Mouse (Mus musculus): Measurements from ENCODE around the gene Rab44. TPM values are rescaled to one million over a fixed set of nuclear protein-coding genes. Genes with fewer than 3 reads are reported as not detected.
A peak's percentile ranks its signal among the peaks of the same experiment; 100 is the strongest.

Rab44 gene
- total RNA-seq, 1 experiment from 2014 or later = 147 TPM

DNA sequence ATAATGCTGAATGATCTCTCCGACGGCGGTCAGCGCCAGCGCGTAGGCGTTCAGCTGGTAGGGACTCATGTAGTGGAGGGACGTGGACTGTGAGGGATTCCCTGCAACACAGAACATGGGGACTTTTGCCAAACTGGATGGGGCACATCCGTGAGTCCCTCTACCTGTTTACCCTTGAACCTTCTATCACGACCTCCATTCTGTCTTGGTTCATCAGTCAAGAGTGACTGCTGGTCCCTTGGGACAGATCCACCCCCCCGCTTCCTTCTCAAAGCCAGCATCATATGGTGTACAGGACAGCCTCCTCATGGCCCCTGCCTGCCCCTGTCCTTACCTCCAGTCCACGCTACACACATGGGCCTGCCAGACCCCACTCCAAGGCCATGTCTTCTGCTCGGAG lies 48.4 kb downstream of the Rab44 start:
- ATAC-seq (replicated peaks; ENCODE audit: low read depth, poor library complexity, severe bottlenecking) = no peak

DNA sequence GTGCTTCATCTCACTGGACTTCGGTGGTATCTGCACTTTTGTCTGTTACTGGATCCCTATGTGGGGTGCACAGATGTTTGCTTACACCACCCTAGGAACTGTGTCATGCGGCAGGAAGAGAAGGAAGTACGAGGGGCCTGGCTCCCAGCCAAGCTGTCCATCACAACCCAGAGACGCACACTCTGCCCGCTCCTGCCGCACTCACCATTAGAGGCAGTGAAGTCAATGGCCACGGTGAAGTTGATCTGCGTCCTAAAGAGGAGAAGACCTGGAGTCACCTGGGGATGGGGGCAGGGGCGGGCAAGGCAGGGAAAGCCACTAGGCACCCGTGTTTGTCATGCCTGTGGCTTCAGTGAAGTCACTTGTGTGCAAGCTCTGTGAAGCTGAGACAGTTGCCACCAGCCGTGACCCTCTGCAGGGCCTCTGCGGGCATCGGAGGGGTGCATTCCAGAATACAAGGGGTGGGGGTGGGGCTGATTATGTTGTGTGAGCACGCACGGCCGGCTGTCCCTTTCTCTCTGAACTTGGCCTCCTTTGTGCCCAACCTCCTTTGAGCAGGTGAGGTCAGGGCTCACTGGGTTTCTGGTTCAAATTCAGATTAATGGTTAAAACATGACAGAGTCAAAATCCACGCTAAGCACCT lies 50.6 kb downstream of the Rab44 start:
- peak; percentile 80 for ATAC-seq (replicated peaks; ENCODE audit: low read depth, poor library complexity, severe bottlenecking)

DNA sequence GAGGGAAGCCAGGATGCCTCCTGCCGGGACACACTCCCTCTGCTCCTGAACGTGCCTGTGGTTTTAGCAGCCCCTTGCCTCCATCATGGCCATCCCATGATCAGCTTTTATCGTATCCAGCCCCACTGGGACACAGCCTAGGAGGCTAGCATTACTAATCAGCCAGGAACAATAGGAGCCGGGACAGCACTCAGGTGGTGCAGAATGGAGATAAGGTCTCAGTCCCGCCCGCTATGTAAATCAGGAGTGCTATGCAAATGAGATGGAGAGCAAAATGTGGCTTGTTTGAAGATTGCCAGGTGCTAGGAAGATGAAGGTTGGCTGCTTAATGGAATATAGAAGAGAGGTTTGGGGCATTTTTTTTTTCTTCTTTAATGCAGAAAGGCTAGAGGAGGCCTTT lies 51.5 kb downstream of the Rab44 start:
- ATAC-seq (replicated peaks; ENCODE audit: low read depth, poor library complexity, severe bottlenecking) = no peak

DNA sequence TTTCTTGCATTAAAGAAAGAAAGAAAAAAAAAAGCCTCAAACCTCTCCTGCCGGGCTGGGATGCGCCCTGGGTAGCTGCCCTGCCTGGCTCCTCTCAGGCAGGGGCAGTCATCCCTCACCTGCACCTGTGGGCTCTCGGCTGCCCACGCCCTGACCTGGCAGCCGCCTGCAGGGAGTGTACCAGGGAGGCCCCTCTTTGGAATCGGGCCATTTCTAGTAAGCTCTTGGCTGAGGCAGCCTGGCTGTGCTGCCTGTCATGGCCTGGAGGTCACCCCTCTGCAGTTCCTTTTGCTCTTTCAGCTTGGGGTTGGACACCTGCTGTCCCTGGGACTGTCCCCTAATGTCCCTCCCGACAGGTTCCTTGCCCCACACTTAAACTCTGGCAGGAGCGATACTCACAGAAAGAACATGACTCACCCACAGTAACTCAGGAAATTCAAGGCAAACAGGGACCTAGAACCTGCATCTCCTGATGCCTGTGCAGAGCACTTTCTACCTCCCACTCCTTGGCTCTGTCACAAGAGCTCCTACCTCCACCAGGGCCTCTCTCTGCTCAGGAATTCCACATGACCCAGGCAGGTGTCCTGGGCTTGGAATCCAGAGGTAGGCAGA lies 52.1 kb downstream of the Rab44 start:
- no peak for ATAC-seq (replicated peaks; ENCODE audit: low read depth, poor library complexity, severe bottlenecking)

DNA sequence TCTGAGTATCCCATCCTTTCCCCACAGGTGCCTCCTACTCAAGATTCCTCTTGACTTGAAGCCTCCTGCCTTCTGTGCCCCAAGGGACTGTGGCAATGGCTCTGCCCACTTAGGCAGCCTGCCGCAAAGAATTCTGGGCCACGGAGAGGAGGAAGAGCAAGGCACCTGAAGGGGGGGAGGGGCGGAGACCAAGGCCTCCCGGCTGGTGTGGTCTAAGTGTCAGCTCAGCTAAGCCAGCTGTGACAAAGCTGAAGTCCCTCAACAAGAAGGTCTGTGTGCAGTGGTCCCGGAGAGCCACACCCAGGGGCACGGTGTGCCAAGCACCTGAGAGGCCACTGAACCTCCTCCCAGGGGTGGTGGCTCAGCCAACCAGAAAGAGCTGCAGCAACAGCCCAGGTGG lies 53.4 kb downstream of the Rab44 start:
- ATAC-seq (replicated peaks; ENCODE audit: low read depth, poor library complexity, severe bottlenecking) = no peak

DNA sequence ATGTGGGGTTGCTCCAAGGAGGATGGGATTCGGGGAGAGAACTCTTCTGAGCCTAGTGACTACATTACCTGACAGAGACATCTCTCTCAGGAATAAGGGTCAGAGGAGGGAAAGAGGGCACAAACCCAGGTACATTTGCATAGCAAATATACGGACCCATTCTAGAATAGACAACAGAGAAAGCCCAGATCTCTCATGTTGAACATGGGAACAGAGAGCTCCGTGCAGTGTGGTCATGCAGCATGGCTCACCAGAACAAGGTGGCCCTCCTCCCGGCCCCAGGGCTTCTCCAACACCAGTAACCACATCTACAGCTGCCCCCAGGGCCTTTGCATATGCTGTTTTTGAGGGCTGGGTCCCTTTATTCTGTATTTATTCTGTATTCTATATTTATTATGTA lies 54.5 kb downstream of the Rab44 start:
- ATAC-seq (replicated peaks; ENCODE audit: low read depth, poor library complexity, severe bottlenecking) = no peak

DNA sequence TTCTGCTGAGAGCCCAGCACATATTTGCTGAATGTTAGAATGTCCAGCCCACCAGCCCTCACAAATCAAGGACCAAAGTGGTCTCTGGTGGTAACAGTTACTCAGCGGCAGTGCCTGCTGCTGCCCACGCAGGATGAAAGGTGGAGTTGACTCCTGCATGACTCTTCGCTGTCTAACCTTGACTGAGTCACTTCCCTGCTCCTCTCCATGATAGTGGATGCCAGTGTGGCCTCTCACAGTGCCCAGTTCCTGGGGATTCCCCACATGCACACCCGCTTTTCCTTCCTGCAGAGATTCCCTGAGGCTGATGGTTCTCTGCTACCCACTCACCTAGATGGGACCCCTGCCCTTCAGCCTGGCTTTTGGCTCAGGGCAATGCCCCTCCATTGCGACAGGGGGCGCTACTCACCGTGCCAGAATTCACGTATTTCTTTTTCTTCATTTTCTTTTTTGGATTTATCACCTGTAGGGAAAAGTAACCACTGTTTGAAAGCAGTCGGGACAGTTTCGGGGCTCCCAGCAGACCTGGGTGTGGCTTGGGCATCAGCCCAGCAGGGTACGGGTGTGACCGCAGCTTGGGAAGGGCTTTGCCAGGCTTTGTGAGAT lies 55.2 kb downstream of the Rab44 start:
- ATAC-seq (replicated peaks; ENCODE audit: low read depth, poor library complexity, severe bottlenecking) = no peak

DNA sequence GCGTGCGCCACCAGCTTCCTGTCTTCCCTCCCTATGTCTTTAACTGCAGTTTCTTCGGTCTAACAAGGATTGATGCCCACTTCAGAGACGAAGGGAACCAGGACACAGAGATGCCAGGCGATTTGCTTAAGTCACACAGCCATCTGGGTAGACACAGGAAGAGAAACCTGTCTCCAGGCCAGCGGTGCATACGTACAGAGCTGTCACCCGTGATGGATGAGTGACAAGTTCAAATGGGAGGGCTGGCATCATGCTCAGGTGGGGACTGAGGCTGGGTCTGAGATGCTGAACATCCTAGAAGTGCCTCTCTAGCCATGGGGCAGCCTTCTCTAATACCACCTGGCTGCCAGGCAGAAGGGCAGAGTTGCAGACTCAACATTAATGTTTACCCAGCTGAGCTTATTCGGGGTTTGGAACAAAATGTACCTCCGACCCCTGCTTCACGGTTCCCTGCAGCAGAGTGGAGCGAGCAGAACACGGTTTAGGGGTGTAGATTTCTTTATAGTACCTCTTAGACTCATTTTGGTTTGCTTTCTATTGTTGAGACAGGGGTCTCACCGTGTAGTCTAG lies 56.6 kb downstream of the Rab44 start:
- ATAC-seq (replicated peaks; ENCODE audit: low read depth, poor library complexity, severe bottlenecking) = no peak

DNA sequence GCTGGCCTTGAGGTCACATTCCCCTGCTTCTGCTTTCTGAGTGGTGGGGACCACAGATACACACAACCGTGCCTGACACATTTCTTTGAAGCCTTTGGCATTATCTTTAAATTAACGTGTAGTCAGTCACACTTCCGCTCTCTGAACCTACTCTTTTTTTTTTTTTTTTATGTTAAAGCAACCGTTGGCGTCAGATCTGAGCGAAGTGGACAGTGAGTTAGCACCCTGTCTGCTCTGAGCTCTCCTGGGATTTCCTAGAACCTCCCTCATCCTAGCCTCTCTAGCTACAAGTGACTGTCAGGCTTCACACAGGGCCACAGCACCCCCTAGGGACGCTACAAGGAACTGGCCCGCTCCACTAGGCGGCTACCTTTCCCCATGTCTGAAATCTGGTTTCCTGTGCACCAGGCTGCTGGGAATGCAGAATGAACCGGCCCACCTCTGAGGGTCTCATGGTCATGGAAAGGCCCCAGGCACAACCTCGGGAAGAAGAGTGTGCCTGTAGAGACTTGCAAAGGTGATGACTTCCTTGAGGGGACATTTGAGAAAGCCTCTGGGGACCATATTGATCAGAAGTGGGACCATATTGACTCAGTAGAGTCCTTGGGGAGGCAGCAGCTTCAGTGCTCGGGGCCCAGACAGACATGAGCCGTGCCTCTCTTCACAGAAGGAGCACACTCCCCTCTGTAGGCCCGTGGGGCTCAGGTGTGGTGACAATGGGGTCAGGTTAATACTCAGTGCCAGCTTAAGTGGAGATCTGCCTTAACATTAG lies 57.2 kb downstream of the Rab44 start:
- peak; percentile 80 for ATAC-seq (replicated peaks; ENCODE audit: low read depth, poor library complexity, severe bottlenecking)

DNA sequence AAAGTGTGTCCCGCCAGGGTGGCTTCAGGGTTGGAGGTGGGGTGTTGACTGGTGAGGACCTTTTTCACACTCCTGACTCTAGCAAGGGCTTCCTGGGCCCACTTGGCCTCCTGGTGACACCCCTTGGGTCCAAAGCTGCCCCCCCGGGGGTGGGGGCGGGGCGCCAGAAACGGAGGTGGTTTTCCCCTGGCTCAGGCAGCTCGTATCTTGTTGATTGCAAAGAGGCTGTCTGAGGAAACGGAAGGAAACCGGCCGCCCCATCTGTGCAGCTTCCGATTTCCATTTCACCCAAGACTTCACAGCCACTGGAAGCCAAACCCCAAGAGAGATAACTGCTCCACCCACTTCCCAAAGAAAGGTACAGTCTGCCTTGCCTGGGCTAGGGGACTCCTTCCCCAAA lies 58.1 kb downstream of the Rab44 start:
- peak; percentile 48 for ATAC-seq (replicated peaks; ENCODE audit: low read depth, poor library complexity, severe bottlenecking)

DNA sequence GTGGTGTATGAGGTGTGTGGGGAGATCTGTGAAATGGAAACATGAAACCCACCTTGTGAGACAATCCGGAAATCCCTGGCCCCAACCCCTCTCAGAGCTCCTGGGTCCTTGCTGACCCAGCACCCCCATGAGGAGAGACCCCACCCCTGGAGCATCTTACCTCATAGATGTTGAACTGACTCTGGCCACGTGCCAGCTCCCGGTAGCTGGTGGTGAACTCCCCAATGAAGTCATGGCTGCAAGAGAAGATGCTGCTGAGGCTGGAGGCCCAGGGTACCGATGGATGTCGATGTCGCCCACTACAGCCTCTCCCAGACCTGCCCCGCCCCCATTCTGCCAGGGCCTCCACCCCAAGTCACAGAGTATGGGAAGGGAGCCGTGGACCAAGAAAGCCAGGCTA lies 59.2 kb downstream of the Rab44 start:
- ATAC-seq (replicated peaks; ENCODE audit: low read depth, poor library complexity, severe bottlenecking) = no peak

DNA sequence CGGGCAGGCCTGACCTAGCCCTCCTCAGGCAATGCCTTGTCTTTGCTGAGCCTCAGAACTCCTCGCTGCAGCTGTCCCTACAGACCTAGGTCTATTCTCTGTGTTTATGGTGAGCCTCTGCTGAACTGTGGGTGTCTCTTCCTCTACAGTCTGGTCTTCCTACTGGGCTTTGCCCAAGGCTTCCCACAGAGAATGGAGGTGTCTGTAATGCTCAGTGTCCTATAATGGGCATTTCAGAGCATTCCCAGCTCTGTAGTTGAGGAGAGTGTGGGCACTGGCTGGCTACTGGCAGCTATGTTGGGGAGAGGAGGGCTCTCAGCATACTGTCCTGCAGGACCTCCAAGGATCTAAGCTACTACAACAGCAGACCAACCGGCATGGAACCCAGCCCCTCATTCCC lies 61.7 kb downstream of the Rab44 start:
- ATAC-seq (replicated peaks; ENCODE audit: low read depth, poor library complexity, severe bottlenecking) = no peak

DNA sequence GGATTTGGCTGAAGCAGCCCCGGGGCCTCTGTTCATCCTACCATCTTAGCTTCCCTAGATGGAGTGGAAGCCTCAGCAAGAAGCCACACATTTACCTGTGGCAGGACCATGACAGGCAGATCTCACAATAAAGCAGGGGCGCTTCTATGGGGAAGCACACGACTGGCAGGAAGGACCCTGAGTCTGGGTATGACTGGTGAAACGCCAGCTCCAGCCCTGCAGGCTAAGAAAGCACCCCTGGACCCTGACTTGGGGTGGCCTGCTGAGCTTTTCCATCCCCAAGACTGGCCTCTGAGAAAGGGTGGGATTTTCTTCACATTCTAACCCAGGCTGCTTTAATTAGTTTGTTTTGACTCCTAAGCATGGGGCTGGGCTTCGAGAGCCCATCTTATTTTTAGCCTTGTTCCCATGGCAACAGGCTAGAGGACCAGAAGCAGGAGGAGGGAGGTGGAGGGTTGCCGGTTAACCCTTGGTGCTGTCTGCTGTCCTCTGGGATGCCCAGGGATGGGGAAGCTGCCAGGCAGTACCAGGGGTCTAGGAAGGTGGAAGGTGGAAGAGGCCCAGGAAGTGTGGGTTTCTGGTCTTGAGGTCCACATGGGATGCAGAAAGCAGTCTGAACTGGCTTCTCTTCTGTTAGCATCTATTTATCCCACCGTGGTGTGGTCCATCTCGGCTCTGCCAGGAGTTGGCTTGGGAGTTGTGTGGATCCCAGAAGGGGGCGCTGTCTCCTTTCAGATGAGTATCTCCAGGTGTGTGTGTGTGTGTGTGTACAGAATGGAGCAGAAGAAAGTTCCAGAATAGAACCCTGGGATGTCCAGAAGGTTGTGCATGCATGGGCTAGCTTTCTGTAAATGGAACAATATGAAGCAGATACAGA lies 62.7 kb downstream of the Rab44 start:
- ATAC-seq (replicated peaks; ENCODE audit: low read depth, poor library complexity, severe bottlenecking) = no peak

DNA sequence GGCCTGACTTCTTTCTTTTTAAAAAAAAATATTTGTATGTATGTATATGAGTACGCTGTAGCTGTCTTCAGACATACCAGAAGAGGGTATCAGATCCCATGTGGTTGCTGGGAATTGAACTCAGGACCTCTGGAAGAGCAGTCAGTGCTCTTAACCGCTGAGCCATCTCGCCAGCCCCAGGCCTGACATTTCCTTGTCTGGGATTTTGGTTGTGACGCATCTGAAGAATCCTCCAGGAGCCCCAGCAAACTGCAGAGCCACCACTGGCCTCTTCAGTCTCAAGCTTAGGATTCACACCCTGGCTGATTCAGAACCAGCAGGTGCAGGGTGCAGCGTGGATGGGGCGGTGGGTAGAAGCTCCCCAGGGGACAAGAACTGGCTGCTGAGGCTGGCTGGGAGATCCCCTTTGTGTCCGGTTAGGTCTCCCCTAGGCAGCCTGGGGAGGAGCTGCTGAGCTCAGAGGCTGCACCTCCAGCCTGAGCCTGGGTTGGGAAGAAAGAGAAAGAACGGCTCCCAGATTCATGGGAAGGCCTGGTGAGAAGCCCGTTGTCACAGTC lies 64.6 kb downstream of the Rab44 start:
- no peak for ATAC-seq (replicated peaks; ENCODE audit: low read depth, poor library complexity, severe bottlenecking)

DNA sequence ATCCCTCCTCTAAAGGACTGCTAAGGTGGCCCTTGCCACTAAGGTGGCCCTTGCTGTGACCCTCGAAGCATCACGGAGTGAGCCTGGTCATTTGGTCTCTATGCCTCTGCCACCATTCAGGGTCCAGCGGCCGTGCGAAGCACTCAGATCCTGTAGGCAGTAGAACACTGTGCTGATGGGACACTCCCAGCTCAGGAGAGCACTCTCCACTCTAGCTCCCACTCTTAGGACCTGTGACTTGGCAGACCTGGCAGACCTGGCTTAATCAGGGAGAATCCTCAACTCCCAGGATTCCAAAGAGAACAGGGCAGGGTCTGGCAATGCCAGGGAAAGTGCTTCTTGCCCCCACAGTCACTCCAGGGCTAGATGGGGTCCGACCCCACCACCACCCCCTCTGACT lies 66.0 kb downstream of the Rab44 start:
- ATAC-seq (replicated peaks; ENCODE audit: low read depth, poor library complexity, severe bottlenecking) = no peak

DNA sequence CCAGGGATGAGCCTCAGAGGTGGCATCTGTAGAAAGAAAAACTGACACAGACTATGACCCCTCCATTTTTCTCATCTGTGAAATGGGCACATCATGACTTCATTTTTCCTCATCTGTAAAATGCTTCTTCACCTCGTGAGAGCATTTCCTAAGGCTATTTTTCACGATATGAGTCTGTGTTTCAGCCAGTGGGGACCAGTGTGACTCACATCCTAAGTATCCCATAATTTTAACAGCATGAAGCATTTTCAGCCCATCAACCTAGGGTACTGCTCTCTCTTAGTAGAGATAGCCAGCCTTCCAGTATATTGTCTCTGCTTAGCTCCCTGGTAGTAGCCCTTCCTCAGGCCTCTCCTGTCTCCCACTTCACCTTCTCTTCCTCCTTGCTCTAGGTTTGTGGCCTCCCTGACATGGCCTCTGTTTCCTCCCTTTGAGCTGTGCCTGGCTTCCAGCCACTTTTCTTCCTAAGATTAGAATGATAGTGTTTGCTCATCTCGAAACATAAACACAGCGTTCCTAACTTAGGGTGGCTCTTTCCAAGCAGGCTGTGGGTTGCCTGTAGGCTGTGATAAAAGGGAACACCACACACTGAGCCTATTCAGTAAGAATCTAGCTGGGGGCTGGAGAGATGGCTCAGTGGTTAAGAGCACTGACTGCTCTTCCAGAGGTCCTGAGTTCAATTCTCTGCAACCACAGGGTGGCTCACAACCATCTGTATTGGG lies 66.6 kb downstream of the Rab44 start:
- ATAC-seq (replicated peaks; ENCODE audit: low read depth, poor library complexity, severe bottlenecking) = no peak

DNA sequence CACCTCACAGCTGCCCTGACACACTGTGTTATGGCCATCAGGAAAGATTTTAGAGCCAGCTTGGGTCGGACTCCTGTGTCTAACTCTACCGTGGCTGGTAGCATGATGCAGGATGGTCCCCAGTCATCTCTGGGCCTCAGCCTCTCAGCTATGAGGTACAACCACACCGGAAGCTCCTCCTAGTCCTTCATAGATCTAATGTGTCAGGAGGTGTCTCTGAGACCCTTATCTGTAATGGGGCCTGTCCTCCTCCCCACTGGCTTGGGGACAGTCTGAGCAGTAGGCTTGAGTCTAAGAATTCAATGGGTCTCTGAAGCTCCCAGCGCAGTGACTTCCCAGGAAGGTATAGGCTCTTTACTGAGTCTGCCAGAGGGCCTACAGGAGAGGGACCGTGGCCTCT lies 67.8 kb downstream of the Rab44 start:
- ATAC-seq (replicated peaks; ENCODE audit: low read depth, poor library complexity, severe bottlenecking) = 0 out of 2 replicates have a peak, but pooled peaks have one; percentile 10

DNA sequence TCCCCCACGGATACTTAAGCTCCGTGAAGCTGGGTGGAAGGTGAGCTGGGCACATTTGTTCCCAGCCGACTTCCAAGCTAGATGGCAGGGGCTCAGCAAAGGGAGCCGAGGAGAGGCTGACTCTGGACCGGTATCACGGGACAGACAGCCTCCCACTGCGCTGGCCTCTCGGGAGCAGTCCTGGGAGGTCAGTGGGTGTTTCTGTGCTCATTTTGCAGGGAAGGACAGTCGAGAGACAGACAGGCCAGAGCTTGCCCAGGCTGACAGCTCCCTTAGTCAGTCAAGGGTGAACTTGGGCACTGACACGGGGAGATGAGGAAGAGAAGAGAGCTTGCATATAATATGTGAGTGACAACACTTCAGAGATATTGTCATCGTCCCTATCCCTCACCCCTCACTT lies 69.2 kb downstream of the Rab44 start:
- no peak for ATAC-seq (replicated peaks; ENCODE audit: low read depth, poor library complexity, severe bottlenecking)
